In genomic region chr19:45216240-45216639, GRCm38 (mm10) we compare ENCODE assay signal across 8 mouse cellular contexts. TPM values are rescaled to one million over a fixed set of nuclear protein-coding genes. Genes with fewer than 3 reads are reported as not detected.
A peak's percentile ranks its signal among the peaks of the same experiment; 100 is the strongest.
DNase-seq lines count a peak whose midpoint lies in the region; ATAC-seq and TF ChIP-seq lines count a peak whose summit lies in the region.

No protein-coding gene starts in this region.

- no peak overlapping the region for H3K4me3 ChIP-seq in left cerebral cortex, adult 2 months

- no peak for DNase-seq in left cerebral cortex, adult 2 months (ENCODE audit: extremely low spot score in 1 of 2, low spot score in 2 of 2)
- DNase-seq in left cerebral cortex, adult 8-10 months (ENCODE audit: low spot score in 2 of 2), result no peak
- peak; percentile 68 for DNase-seq in MEL-GATA-1-ER (ENCODE audit: extremely low read depth, low read depth)
- DNase-seq in brain, adult 2 months (ENCODE audit: low read depth, low spot score), result peak; percentile 51
- no peak for DNase-seq in right cerebral cortex, adult 18-20 months
- no peak for DNase-seq in urinary bladder, adult 2 months (ENCODE audit: low spot score)

- ATAC-seq in hematopoietic stem cell, adult 5-6 weeks (replicated peaks in 1 of 2; ENCODE audit: insufficient read depth in 1 of 2, low FRiP score in 2 of 2, low TSS enrichment in 1 of 2, low read depth in 1 of 2, poor library complexity in 2 of 2, severe bottlenecking in 2 of 2), result peak; percentile 20 to 64
- ATAC-seq in monocyte, adult 5-6 weeks (replicated peaks; ENCODE audit: insufficient number of reproducible peaks, low FRiP score, low TSS enrichment, poor library complexity, severe bottlenecking), result peak; percentile 55

- peak; percentile 63 for TF ChIP-seq CTCF in left cerebral cortex, adult 2 months (IDR thresholded peaks at IDR 0.05)

- intact Hi-C loops in left cerebral cortex, adult 2 months (cut with DNase I), result loop anchor here (2.0 kb wide), 1 partner anchor 39 kb away; no protein-coding TSS in a partner anchor

- H3K27ac ChIP-seq in left cerebral cortex, adult 2 months, result no peak overlapping the region

RNA-seq across cellular contexts. Expression of gene Lbx1, which starts 19.4 kb away (rescaled TPM):
- not detected for total RNA-seq in left cerebral cortex, adult 2 months (2021)
- total RNA-seq in left cerebral cortex, adult 8-10 months (2022), result not detected
- total RNA-seq in hematopoietic stem cell, adult 5-6 weeks (2017), result not detected in 2 replicates
- total RNA-seq in monocyte, adult 5-6 weeks (2017), result not detected in 3 replicates
- polyA plus RNA-seq in urinary bladder, adult 2 months (2012; rRNA removed), result 0.03 and 0.11 TPM in 2 replicates

Comparison
In these comparisons a context has a peak if more than half of its experiments do, and no peak if none do; other contexts are left out.
1. DNase-seq: peak in MEL-GATA-1-ER (single experiment) and brain, adult 2 months (single experiment); none in left cerebral cortex, adult 2 months (0 of 2), left cerebral cortex, adult 8-10 months (0 of 2), right cerebral cortex, adult 18-20 months (single experiment) and urinary bladder, adult 2 months (single experiment).